Mouse (Mus musculus): ENCODE measurements around the gene BC048671. TPM values are rescaled to one million over a fixed set of nuclear protein-coding genes. Genes with fewer than 3 reads are reported as not detected.

BC048671 gene
- polyA plus RNA-seq (2015; fragmentation: Nextera tagmentation; extraction: Ambion mirVana), result not detected in 2 replicates

GRCm38 (mm10) chr6:90300919-90301318, at the start of gene BC048671:
BC048671 (plus strand) TSS chr6:90301219.

GRCm38 (mm10) chr6:90324991-90325390, 24.0 kb downstream of the BC048671 start, which contains the start of gene Chst13:
Chst13 (minus strand) TSS chr6:90325185.

GRCm38 (mm10) chr6:90332561-90333425, 31.8 kb downstream of the BC048671 start, which contains the start of gene Uroc1:
Uroc1 (plus strand) TSS chr6:90333284.

Other genes with a start within 250 kb of the BC048671 start
- gene Vmn1r49, start 222.7 kb upstream of the BC048671 start, polyA plus RNA-seq (2015; fragmentation: Nextera tagmentation; extraction: Ambion mirVana), result not detected in 2 replicates
- not detected in 2 replicates for gene Vmn1r50, start 199.8 kb upstream of the BC048671 start, polyA plus RNA-seq (2015; fragmentation: Nextera tagmentation; extraction: Ambion mirVana)
- gene Vmn1r51, start 178.6 kb upstream of the BC048671 start, polyA plus RNA-seq (2015; fragmentation: Nextera tagmentation; extraction: Ambion mirVana), result 0.10 TPM in 2 replicates
- not detected in 2 replicates for gene Vmn1r52, start 126.4 kb upstream of the BC048671 start, polyA plus RNA-seq (2015; fragmentation: Nextera tagmentation; extraction: Ambion mirVana)
- gene V1ra8, start 98.4 kb upstream of the BC048671 start, polyA plus RNA-seq (2015; fragmentation: Nextera tagmentation; extraction: Ambion mirVana), result not detected in 2 replicates
- gene Vmn1r53, start 76.8 kb upstream of the BC048671 start, polyA plus RNA-seq (2015; fragmentation: Nextera tagmentation; extraction: Ambion mirVana), result not detected in 2 replicates
- gene Vmn1r54, start 54.9 kb upstream of the BC048671 start, polyA plus RNA-seq (2015; fragmentation: Nextera tagmentation; extraction: Ambion mirVana), result not detected in 2 replicates
- gene Chst13, start 24.0 kb downstream of the BC048671 start, polyA plus RNA-seq (2015; fragmentation: Nextera tagmentation; extraction: Ambion mirVana), result 0.23 and 0.45 TPM in 2 replicates
- not detected in 2 replicates for gene Uroc1, start 32.1 kb downstream of the BC048671 start, polyA plus RNA-seq (2015; fragmentation: Nextera tagmentation; extraction: Ambion mirVana)
- gene Zxdc, start 68.3 kb downstream of the BC048671 start, polyA plus RNA-seq (2015; fragmentation: Nextera tagmentation; extraction: Ambion mirVana), result 9.1 and 10.4 TPM in 2 replicates
- 6.4 and 9.7 TPM in 2 replicates for gene Cfap100, start 127.6 kb downstream of the BC048671 start, polyA plus RNA-seq (2015; fragmentation: Nextera tagmentation; extraction: Ambion mirVana)
- gene Klf15, start 161.4 kb downstream of the BC048671 start, polyA plus RNA-seq (2015; fragmentation: Nextera tagmentation; extraction: Ambion mirVana), result 25.6 and 27.4 TPM in 2 replicates
- gene Aldh1l1, start 185.2 kb downstream of the BC048671 start, polyA plus RNA-seq (2015; fragmentation: Nextera tagmentation; extraction: Ambion mirVana), result 89.3 and 101 TPM in 2 replicates

All from neural tube, postnatal 0 days (tissue).